Mouse (Mus musculus) liver, postnatal 0 days (tissue): ENCODE measurements at regions not wholly inside any gene's neighbourhood (a gene's known extent, or its start where the extent isn't known, plus 50 kb on each side); places are given as distances from the start of the nearest gene placed in this dataset.

Experiments used
- CTCF ChIP-seq: sonication (generic); IDR thresholded peaks from 2 replicates; pipeline ENCODE4 v1.5.1; 2016; ENCODE audit warnings: antibody characterized with exemption, low read depth
- EP300 ChIP-seq: IDR thresholded peaks from 2 replicates; pipeline ENCODE4 v1.6.1; 2016; ENCODE audit warnings: antibody characterized with exemption, low read depth, mild to moderate bottlenecking

DNA sequence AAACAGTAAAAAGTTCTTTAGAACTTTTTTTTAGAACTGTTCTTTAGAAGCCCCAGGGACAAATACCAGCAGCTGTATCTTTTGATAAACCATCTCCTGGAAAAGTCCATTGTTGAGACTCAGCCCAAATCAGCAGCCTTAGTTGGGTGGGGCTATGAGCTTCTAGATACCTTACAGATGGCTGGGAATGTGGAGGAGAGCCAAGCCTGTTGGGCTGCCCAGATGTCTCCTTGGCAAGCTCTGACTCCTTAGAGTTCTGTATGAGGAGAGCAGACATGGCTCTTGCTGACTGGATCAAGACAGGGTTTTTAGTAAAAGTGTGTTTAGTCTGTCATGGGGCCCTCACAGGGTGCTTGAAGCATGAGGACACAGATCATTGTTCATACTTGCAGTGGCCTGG lies 53.8 kb upstream of the Tcerg1l start:
- TF ChIP-seq EP300: no peak
- TF ChIP-seq CTCF: no peak
